Mouse (Mus musculus) left cerebral cortex, postnatal 14 days (tissue): ENCODE results near the gene Gm20517. TPM values are rescaled to one million over a fixed set of nuclear protein-coding genes. Genes with fewer than 3 reads are reported as not detected.

Experiments
- DNase-seq, 2 experiments: peaks; one replicate each; pipeline ENCODE4 v3.0.0; 2021 to 2022; ENCODE audit warnings: low spot score in 2 of 2, mixed read lengths in 1 of 2
- intact Hi-C: fragments of 180-260 bp; cut with DNase I; formaldehyde crosslinking; loops from one replicate; pipeline ENCODE4 v1.15.1; 2025
- long read RNA-seq, 2 experiments: library from polyadenylated mRNA; stranded (forward); transcript quantifications; one replicate each; pipeline ENCODE4 v2.0.0; 2021
- total RNA-seq, 2 experiments: library from RNA; stranded (reverse); gene quantifications; 2 replicates each; pipeline ENCODE4 v1.2.3; 2021

Gm20517 gene
- total RNA-seq: 1 to 10 TPM; 5.8 to 7.4 TPM
- long read RNA-seq, experiment 1, partial matches to known transcripts: 0 of 2 reads
- long read RNA-seq, experiment 1, other reads (novel, unspliced or antisense): 1 of 2 reads
- long read RNA-seq, experiment 2, partial matches to known transcripts: 0 of 2 reads
- long read RNA-seq, experiment 2, other reads (novel, unspliced or antisense): 2 of 2 reads

- intact Hi-C loops: loop anchor here (5.0 kb wide), 1 partner anchor 71 kb away; no protein-coding TSS in a partner anchor
- DNase-seq: peak; percentile 97 to 98
Measured at GRCm38 (mm10) chr17:47610849-47611660, at the start of gene Gm20517, which contains the start of the genes Bysl and Med20. Gm20517 (plus strand) TSS chr17:47611589. Bysl (minus strand) TSS chr17:47611492. Med20 (plus strand) TSS chr17:47611582.

- no peak for DNase-seq
- intact Hi-C loops: no loop called here
Measured at GRCm38 (mm10) chr17:47562875-47563274, 48.5 kb upstream of the Gm20517 start.

GRCm38 (mm10) chr17:47564612-47565011 lies 46.8 kb upstream of the Gm20517 start:
- intact Hi-C loops: no loop called here
- no peak for DNase-seq

- DNase-seq: no peak
- intact Hi-C loops: no loop called here
Measured at GRCm38 (mm10) chr17:47566133-47566532, 45.3 kb upstream of the Gm20517 start.

- intact Hi-C loops: no loop called here
- no peak for DNase-seq
Measured at GRCm38 (mm10) chr17:47567271-47567670, 44.1 kb upstream of the Gm20517 start.

- DNase-seq: no peak
- intact Hi-C loops: no loop called here
Measured at GRCm38 (mm10) chr17:47568389-47568788, 43.0 kb upstream of the Gm20517 start.

GRCm38 (mm10) chr17:47568951-47569527 lies 42.4 kb upstream of the Gm20517 start:
- intact Hi-C loops: no loop called here
- no peak for DNase-seq

- intact Hi-C loops: no loop called here
- no peak for DNase-seq
Measured at GRCm38 (mm10) chr17:47571621-47572020, 39.8 kb upstream of the Gm20517 start.

- intact Hi-C loops: no loop called here
Measured at GRCm38 (mm10) chr17:47572436-47572835, 39.0 kb upstream of the Gm20517 start.

GRCm38 (mm10) chr17:47574028-47574427 lies 37.4 kb upstream of the Gm20517 start:
- no peak for DNase-seq
- intact Hi-C loops: no loop called here

More at GRCm38 (mm10) chr17:47572436-47572835, 39.0 kb upstream of the Gm20517 start:
- no peak for DNase-seq

- intact Hi-C loops: no loop called here
- no peak for DNase-seq
Measured at GRCm38 (mm10) chr17:47574830-47575229, 36.6 kb upstream of the Gm20517 start.

- intact Hi-C loops: no loop called here
- DNase-seq: no peak
Measured at GRCm38 (mm10) chr17:47578655-47579054, 32.7 kb upstream of the Gm20517 start.

- intact Hi-C loops: no loop called here
Measured at GRCm38 (mm10) chr17:47580962-47581361, 30.4 kb upstream of the Gm20517 start.

GRCm38 (mm10) chr17:47588517-47588916 lies 22.9 kb upstream of the Gm20517 start:
- no peak for DNase-seq
- intact Hi-C loops: no loop called here

More at GRCm38 (mm10) chr17:47580962-47581361, 30.4 kb upstream of the Gm20517 start:
- no peak for DNase-seq

GRCm38 (mm10) chr17:47591073-47591472 lies 20.3 kb upstream of the Gm20517 start:
- DNase-seq: no peak
- intact Hi-C loops: loop anchor here (10.0 kb wide), 1 partner anchor 206 kb away; the partner anchor contains the start of gene Guca1b

GRCm38 (mm10) chr17:47593215-47593853 lies 18.1 kb upstream of the Gm20517 start:
- intact Hi-C loops: loop anchor here (10.0 kb wide), 1 partner anchor 209 kb away; the partner anchor contains the start of gene Guca1b
- DNase-seq: peak; percentile 83 to 90

GRCm38 (mm10) chr17:47593854-47594182 lies 17.6 kb upstream of the Gm20517 start:
- intact Hi-C loops: loop anchor here (2.0 to 10.0 kb wide), 2 partner anchors 83 to 209 kb away; partner anchors contain the start of gene Guca1b
- DNase-seq: no peak

- DNase-seq: no peak
- intact Hi-C loops: loop anchor here (2.0 to 10.0 kb wide), 2 partner anchors 84 to 210 kb away; partner anchors contain the start of gene Guca1b
Measured at GRCm38 (mm10) chr17:47594183-47594968, 17.0 kb upstream of the Gm20517 start.

- DNase-seq: no peak
- intact Hi-C loops: loop anchor here (2.0 to 10.0 kb wide), 2 partner anchors 84 to 210 kb away; partner anchors contain the start of gene Guca1b
Measured at GRCm38 (mm10) chr17:47594969-47595247, 16.5 kb upstream of the Gm20517 start.
